Mouse (Mus musculus): ENCODE results near the gene Kcne1l.

Gene Kcne1l

GRCm38 (mm10) chrX:142305869-142306581, at the start of gene Kcne1l:
Gene Kcne1l, minus strand, starts transcription at chrX:142306294.
- DNase-seq = peak; percentile 1

DNA sequence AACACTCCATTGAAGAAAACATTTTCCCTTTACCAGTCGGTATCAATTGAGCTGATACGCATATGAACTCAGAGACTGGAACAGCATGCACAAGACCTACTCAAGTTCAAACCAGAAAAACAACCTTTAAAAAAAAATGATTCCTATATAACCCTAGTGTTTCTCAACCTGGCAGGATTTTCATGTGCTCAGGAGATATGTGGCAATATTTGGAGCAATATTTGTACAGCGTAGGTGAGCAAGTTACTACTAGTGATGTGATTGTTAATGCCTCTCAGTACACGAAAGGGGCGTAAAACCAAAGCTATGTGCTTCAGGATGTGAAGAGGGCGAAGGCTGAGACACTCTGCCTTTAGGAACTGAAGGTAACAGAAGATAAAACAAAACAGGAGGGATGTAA, 30.1 kb upstream of the Kcne1l start:
- DNase-seq = no peak

GRCm38 (mm10) chrX:142335502-142335901, 29.4 kb upstream of the Kcne1l start:
- DNase-seq = no peak

GRCm38 (mm10) chrX:142325760-142326159, 19.7 kb upstream of the Kcne1l start:
- peak; percentile 3 for DNase-seq

DNA sequence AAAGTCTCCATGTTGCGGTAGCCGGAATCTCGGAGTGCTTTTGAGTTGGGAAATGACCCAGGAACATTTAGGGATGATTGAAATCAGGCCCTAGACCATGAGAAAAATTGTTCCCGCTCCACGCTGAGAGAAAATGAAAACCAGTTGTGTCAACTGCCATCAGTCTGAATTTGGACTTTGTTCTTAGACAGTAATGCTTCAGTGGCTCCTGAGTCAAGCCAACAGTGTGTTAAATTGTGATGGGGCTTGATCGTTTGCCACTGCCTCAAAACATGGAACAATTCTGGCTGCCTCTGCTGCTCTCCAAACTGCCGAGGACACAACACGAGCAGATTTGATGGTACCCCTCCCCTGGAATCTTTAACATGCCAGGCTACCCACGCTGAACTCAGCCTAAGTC, 10.0 kb upstream of the Kcne1l start:
- DNase-seq = peak; percentile 1

DNA sequence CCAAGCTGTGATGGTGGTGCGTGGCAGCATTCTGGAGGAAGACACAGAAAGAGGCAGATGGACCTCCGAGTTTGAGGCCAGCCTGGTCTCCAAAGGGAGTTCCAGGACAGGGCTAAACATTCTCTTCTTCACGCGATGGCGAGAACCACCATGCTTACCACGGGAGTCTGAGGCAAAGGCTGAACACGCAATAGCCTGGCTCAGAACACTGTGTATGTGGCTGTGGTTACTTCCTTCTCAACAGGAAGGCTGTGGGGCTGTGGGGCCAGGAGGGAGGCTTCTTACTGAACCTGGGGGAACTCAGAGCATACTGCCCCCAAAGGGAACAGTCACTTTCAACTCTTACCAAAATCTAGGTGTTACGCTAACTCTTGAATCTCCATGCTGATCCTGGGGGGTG, 9.2 kb upstream of the Kcne1l start:
- DNase-seq = no peak

- peak; percentile 71 for DNase-seq
Observed at GRCm38 (mm10) chrX:142314307-142315024, 8.4 kb upstream of the Kcne1l start.

GRCm38 (mm10) chrX:142310431-142310830, 4.3 kb upstream of the Kcne1l start:
- DNase-seq = no peak

DNA sequence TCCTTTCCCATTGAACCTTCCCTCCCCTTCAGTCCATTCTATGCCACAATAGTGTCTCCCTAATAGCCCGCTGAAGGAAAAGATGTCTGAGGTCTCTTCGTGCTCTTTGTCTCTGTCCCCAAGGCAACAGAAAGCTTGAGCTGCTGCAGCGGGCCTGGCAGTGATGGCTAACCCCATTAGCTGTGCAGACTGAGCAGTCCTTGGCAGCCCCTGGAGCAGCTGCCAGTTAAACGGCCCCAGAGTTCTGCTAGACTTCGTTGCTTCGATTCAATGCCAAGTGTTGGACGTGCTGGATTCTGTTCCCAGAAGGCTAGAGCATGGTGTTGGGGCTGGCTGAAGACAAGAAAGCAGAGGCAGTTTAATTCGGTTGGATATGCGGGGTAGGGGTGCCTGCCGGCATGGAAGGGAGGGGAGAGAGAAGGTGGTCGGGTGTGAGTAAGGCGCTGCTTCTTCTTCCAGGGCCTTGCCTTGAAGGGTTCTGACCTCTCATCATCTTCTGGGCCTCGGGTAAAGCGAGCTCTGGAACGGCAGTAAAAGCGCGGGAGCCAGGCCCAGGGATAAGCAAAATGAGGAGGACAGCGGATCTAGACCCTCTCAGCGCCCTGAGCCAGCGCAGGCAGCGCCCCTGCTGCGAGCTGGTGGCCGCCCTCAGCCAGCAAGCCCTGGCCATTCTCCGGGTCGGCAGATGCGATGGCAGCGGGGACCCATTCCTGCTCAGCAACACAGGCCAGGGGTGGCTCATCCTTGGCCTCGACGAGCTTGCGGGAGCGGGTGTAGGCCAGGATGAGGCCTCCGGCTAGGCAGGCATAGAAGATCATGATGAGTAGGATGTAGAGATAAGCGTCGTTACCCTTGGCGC, 855 bp downstream of the Kcne1l start:
- DNase-seq = peak; percentile 1

GRCm38 (mm10) chrX:142304592-142304991, 1.5 kb downstream of the Kcne1l start:
- no peak for DNase-seq

GRCm38 (mm10) chrX:142303456-142303855, 2.6 kb downstream of the Kcne1l start:
- peak; percentile 66 for DNase-seq

- no peak for DNase-seq
Observed at GRCm38 (mm10) chrX:142285905-142286304, 20.2 kb downstream of the Kcne1l start.

GRCm38 (mm10) chrX:142276573-142276972, 29.5 kb downstream of the Kcne1l start:
- DNase-seq = no peak

GRCm38 (mm10) chrX:142276031-142276430, 30.1 kb downstream of the Kcne1l start:
- DNase-seq = no peak

All from kidney, postnatal 14 days (tissue).